Mouse (Mus musculus) lung, adult 2 months (tissue): ENCODE measurements around the gene Doc2g.

Source experiments
- CTCF ChIP-seq: fragments of 200-500 bp; IDR thresholded peaks from 2 replicates; pipeline ENCODE4 v1.5.1; 2011; ENCODE audit warnings: mild to moderate bottlenecking, low read length, control low read depth; ENCODE audit not compliant: insufficient read depth
- POLR2A ChIP-seq: fragments of 200-500 bp; IDR thresholded peaks from 2 replicates; pipeline ENCODE4 v1.6.1; 2011; ENCODE audit warnings: low read depth, mild to moderate bottlenecking, control low read depth, low read length, borderline replicate concordance; ENCODE audit errors: extremely low read depth

DNA sequence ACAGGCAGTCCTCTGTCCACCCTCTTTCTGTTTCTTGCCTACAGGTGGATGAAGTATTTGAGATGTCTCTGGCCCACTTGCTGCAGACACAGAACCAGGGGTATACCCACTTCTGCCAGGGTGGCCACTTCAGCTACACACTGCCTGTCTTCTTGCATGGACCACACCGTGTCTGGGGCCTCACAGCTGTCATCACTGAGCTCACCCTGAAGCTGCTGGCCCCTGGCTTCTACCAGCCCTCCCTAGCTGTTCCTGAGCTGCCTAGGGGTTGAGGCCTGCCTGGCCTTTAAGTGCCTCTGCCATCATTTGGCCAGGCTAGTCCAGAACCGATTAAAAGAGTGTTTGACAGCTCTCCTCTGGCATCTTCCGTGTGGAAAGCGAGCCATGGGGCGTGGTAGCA lies 1.4 kb upstream of the Doc2g start:
- TF ChIP-seq POLR2A (no peak), CTCF (no peak)
